Mouse (Mus musculus) midbrain, embryonic 14.5 days (tissue): ENCODE measurements around the gene Gm7168. TPM values are rescaled to one million over a fixed set of nuclear protein-coding genes. Genes with fewer than 3 reads are reported as not detected.

Experiments
- polyA plus RNA-seq: library from polyadenylated mRNA; unstranded; fragments of >200 nt; fragmentation: Nextera tagmentation; extraction: Ambion mirVana; gene quantifications from 2 replicates; pipeline ENCODE4 v1.2.1, GENCODE M21; 2014

Gene Gm7168
- polyA plus RNA-seq, 1 experiment from 2014 or later: not detected

Other genes with a start within 250 kb of the Gm7168 start
- gene Afdn, start 187.8 kb upstream of the Gm7168 start, polyA plus RNA-seq: 171 and 190 TPM in 2 replicates
- gene Tcte2, start 186.5 kb upstream of the Gm7168 start, polyA plus RNA-seq: 23.0 and 31.0 TPM in 2 replicates
- gene Gm7356, start 55.3 kb downstream of the Gm7168 start, polyA plus RNA-seq: not detected in 2 replicates
- gene Gm7358, start 111.2 kb downstream of the Gm7168 start, polyA plus RNA-seq: not detected in 2 replicates